Mouse (Mus musculus) bone marrow, adult 2 months (tissue): ENCODE results near the gene Aldh1a3. TPM values are rescaled to one million over a fixed set of nuclear protein-coding genes. Genes with fewer than 3 reads are reported as not detected.

Experiments
- H3K27ac ChIP-seq: fragments of 200-500 bp; 2 replicates; pipeline ENCODE4 v1.5.1; 2012; ENCODE audit warnings: low read depth, mild to moderate bottlenecking, control low read depth, inconsistent platforms, low read length; ENCODE audit not compliant: control insufficient read depth, poor library complexity, insufficient read depth
- H3K4me1 ChIP-seq: fragments of 200-500 bp; 2 replicates; pipeline ENCODE4 v1.6.1; 2011; ENCODE audit warnings: low read length; ENCODE audit not compliant: control insufficient read depth, insufficient read depth
- H3K4me3 ChIP-seq: fragments of 200-500 bp; replicated peaks from 2 replicates; pipeline ENCODE3; 2011; ENCODE audit warnings: mild to moderate bottlenecking, low read depth, low read length, control low read depth; ENCODE audit not compliant: control insufficient read depth
- CTCF ChIP-seq: fragments of 200-500 bp; IDR thresholded peaks from 2 replicates; pipeline ENCODE4 v1.5.1; 2011; ENCODE audit warnings: low read length, control low read depth; ENCODE audit not compliant: control insufficient read depth, insufficient read depth
- POLR2A ChIP-seq: fragments of 200-500 bp; IDR thresholded peaks from 2 replicates; pipeline ENCODE4 v1.6.1; 2011; ENCODE audit warnings: low read depth, mild to moderate bottlenecking, control low read depth, low read length, borderline replicate concordance; ENCODE audit not compliant: control insufficient read depth
- WGBS: fragments of 180-500 bp; shearing (Covaris S2); methylation state at CpG from one replicate; pipeline ENCODE4 v1.1.7; 2018; 5-methylcytosine and 5-hydroxymethylcytosine counted together
- polyA plus RNA-seq: library from polyadenylated mRNA; stranded (reverse); fragments of >200 nt; gene quantifications from 2 replicates; pipeline ENCODE4 v1.2.4, GENCODE M21; 2011; ENCODE audit warnings: low replicate concordance; ENCODE audit not compliant: missing spikeins, insufficient read depth, insufficient read length

The Aldh1a3 gene
- polyA plus RNA-seq, 1 experiment, result 2.0 TPM

GRCm38 (mm10) chr7:66448786-66449540 lies 21.6 kb upstream of the Aldh1a3 start:
- 74% methylated on average over 15 of the region's 15 CpGs for WGBS
- no peaks in the 10 kb centered on the region for H3K4me1 ChIP-seq

DNA sequence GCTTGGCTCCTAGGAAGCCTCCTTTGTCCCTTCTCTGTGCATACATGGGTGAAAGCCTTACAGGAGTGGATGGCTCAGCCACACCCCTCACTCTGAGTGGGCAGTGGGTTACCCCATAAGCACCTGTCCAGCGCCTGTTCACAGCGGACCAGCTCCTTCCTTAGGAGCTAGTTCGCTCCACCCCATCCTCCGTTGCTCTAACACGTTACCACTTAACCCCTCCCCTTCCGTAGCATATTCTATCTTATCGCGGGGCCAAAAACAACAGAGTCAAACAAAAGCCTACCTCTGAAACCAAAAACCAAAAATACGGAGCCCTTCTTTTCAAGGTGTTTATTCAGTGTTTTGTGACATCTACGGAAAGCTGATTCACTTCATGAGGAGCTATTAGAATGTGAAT lies 21.0 kb upstream of the Aldh1a3 start:
- WGBS, result 75% methylated on average over 10 of the region's 10 CpGs
- Histone ChIP-seq H3K27ac (no peak overlapping the region), H3K4me3 (no peak overlapping the region), H3K4me1 (no peaks in the 10 kb centered on the region)
- TF ChIP-seq POLR2A, result no peak
- no peak for TF ChIP-seq CTCF

More at GRCm38 (mm10) chr7:66448786-66449540, 21.6 kb upstream of the Aldh1a3 start:
- Histone ChIP-seq H3K4me3 (no peak overlapping the region), H3K27ac (no peak overlapping the region)
- TF ChIP-seq CTCF, result no peak
- no peak for TF ChIP-seq POLR2A

- TF ChIP-seq CTCF (no peak), POLR2A (no peak)
- Histone ChIP-seq H3K4me1 (no peaks in the 10 kb centered on the region), H3K27ac (no peak overlapping the region), H3K4me3 (no peak overlapping the region)
- WGBS, result 66% methylated on average over 3 of the region's 3 CpGs
Observed at GRCm38 (mm10) chr7:66446860-66447259, 19.5 kb upstream of the Aldh1a3 start.

GRCm38 (mm10) chr7:66445117-66445905 lies 18.0 kb upstream of the Aldh1a3 start:
- H3K27ac ChIP-seq, result no peak overlapping the region
- TF ChIP-seq POLR2A (no peak), CTCF (no peak)
- 32% methylated on average over 11 of the region's 11 CpGs for WGBS
- H3K4me3 ChIP-seq, result no peak overlapping the region
- no peaks in the 10 kb centered on the region for H3K4me1 ChIP-seq

- WGBS, result 80% methylated on average over 5 of the region's 5 CpGs
- Histone ChIP-seq H3K4me3 (no peak overlapping the region), H3K27ac (no peak overlapping the region), H3K4me1 (no peaks in the 10 kb centered on the region)
- no peak for TF ChIP-seq POLR2A
- no peak for TF ChIP-seq CTCF
Observed at GRCm38 (mm10) chr7:66444706-66445105, 17.4 kb upstream of the Aldh1a3 start.

GRCm38 (mm10) chr7:66442501-66443369 lies 15.4 kb upstream of the Aldh1a3 start:
- no peak for TF ChIP-seq POLR2A
- no peak for TF ChIP-seq CTCF
- H3K4me3 ChIP-seq, result no peak overlapping the region
- H3K4me1 ChIP-seq, result no peaks in the 10 kb centered on the region
- 64% methylated on average over 15 of the region's 15 CpGs for WGBS
- no peak overlapping the region for H3K27ac ChIP-seq

DNA sequence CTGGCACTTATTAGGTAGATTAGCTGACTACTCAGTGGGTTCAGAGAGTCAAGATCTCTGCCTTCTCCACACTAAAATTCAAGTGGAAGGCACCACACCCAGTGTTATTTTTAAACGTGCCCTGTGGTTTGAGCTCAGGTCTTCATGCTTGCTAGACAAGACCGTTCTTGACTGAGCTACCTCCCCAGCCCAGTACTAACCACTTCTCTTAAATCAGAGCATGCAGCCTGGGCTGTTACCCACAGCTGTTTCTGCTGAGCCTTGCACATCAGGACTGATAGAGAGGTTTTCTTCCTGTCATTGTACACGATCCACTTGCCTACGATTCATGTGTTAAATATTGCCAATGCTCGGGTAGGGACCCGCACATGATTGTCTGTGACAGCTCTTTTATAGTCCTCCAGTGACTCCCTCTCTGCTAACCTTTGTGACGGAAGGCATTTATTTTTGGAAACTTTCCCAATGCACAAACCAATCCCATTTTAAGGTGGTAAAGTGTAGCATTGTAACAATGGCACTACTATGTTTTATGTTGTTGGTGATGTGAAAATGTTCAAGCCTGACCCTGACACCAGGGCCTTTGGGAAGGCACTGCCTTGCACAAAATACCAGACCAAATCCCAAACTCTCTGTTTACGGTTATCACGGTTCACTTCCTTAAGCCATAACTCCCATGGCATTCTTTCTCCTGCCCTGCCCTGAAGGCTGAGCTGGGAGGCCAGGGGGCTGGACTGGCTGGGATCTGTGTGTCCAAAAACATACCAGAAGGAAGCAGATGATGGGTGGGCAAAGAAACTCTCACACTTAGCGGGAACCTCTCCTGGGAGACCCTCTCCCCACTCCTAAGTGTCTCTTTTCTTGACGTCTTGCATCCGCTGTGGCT lies 11.7 kb upstream of the Aldh1a3 start:
- 44% methylated on average over 12 of the region's 12 CpGs for WGBS
- H3K4me1 ChIP-seq, result no peaks in the 10 kb centered on the region
- TF ChIP-seq POLR2A (no peak), CTCF (no peak)

More for the DNA sequence above, 11.7 kb upstream of the Aldh1a3 start:
- no peak overlapping the region for H3K4me3 ChIP-seq
- no peak overlapping the region for H3K27ac ChIP-seq
